Mouse (Mus musculus) monocyte, adult 5-6 weeks (primary cell): Measurements from ENCODE around the gene Siah1a. TPM values are rescaled to one million over a fixed set of nuclear protein-coding genes. Genes with fewer than 3 reads are reported as not detected.

Source experiments
- ATAC-seq: fragments of 153-309, 156-312 bp; replicated peaks from 2 replicates; pipeline ENCODE4 v1.8.0; 2017; ENCODE audit warnings: mild to moderate bottlenecking; ENCODE audit not compliant: low TSS enrichment, insufficient number of reproducible peaks, severe bottlenecking, poor library complexity, low FRiP score
- total RNA-seq: library from RNA; stranded (forward); fragments of 200-1000, 200-491, 200-594 nt; gene quantifications from 3 replicates; pipeline ENCODE4 v1.2.3, GENCODE M21; 2017

Siah1a gene
- total RNA-seq, 1 experiment from 2014 or later: 29.7 TPM

- ATAC-seq: 0 out of 2 replicates have a peak, but pooled peaks have one; percentile 5
These were observed 777 bp upstream of the Siah1a start for GRCm38 (mm10) chr8:86746511-86746910.

- peak; percentile 70 for ATAC-seq
These were observed 254 bp upstream of the Siah1a start for GRCm38 (mm10) chr8:86745935-86746441.

GRCm38 (mm10) chr8:86744313-86745220 lies 1.2 kb downstream of the Siah1a start:
- ATAC-seq: no peak

GRCm38 (mm10) chr8:86742605-86743345 lies 3.0 kb downstream of the Siah1a start:
- ATAC-seq: no peak

GRCm38 (mm10) chr8:86741627-86742026 lies 4.1 kb downstream of the Siah1a start:
- ATAC-seq: no peak

GRCm38 (mm10) chr8:86740899-86741298 lies 4.8 kb downstream of the Siah1a start:
- ATAC-seq: no peak

- 0 out of 2 replicates have a peak, but pooled peaks have one; percentile 56 for ATAC-seq
These were observed 10.2 kb downstream of the Siah1a start for GRCm38 (mm10) chr8:86735446-86736111.

- no peak for ATAC-seq
These were observed 10.8 kb downstream of the Siah1a start for GRCm38 (mm10) chr8:86734954-86735353.

- no peak for ATAC-seq
These were observed 11.6 kb downstream of the Siah1a start for GRCm38 (mm10) chr8:86734171-86734570.

- ATAC-seq: no peak
These were observed 14.9 kb downstream of the Siah1a start for GRCm38 (mm10) chr8:86730860-86731259.

- no peak for ATAC-seq
These were observed 15.4 kb downstream of the Siah1a start for GRCm38 (mm10) chr8:86730303-86730702.

- ATAC-seq: no peak
These were observed 17.3 kb downstream of the Siah1a start for GRCm38 (mm10) chr8:86728224-86728950.

GRCm38 (mm10) chr8:86726959-86727358 lies 18.8 kb downstream of the Siah1a start:
- ATAC-seq: no peak

GRCm38 (mm10) chr8:86721490-86721889 lies 24.2 kb downstream of the Siah1a start:
- no peak for ATAC-seq

GRCm38 (mm10) chr8:86720756-86721459 lies 24.8 kb downstream of the Siah1a start:
- no peak for ATAC-seq

GRCm38 (mm10) chr8:86719368-86719767 lies 26.4 kb downstream of the Siah1a start:
- ATAC-seq: no peak

- ATAC-seq: no peak
These were observed 27.3 kb downstream of the Siah1a start for GRCm38 (mm10) chr8:86718332-86718994.
